Mouse (Mus musculus): ENCODE results near the gene Rtl5. TPM values are rescaled to one million over a fixed set of nuclear protein-coding genes. Genes with fewer than 3 reads are reported as not detected.

The Rtl5 gene
- total and polyA plus RNA-seq, 3 experiments, result 0.03 to 0.04 TPM; not detected in 1

GRCm38 (mm10) chrX:102051225-102051624 is 19.9 kb downstream of the Rtl5 start:
- no peak for TF ChIP-seq GATA1 (IDR thresholded peaks at IDR 0.05; ENCODE audit: low read depth, low read length)
- no peak for TF ChIP-seq NRF1 (IDR thresholded peaks at IDR 0.05; ENCODE audit: insufficient read depth, low read depth, low read length, poor library complexity, severe bottlenecking)
- TF ChIP-seq USF1 (IDR thresholded peaks at IDR 0.05; ENCODE audit: low read depth, low read length), result no peak
- no peak for TF ChIP-seq MAZ (IDR thresholded peaks at IDR 0.05; ENCODE audit: low read depth, low read length)
- no peak for TF ChIP-seq E2F4 (IDR thresholded peaks at IDR 0.05; ENCODE audit: borderline replicate concordance, low read depth, low read length)
- TF ChIP-seq MYB (IDR thresholded peaks at IDR 0.05; ENCODE audit: low read depth, low read length), result no peak
- no peak for TF ChIP-seq TBP (IDR thresholded peaks at IDR 0.05; ENCODE audit: low read depth, low read length)
- TF ChIP-seq MAFK (IDR thresholded peaks at IDR 0.05; ENCODE audit: borderline replicate concordance, low read depth, low read length), result no peak
- no peak for TF ChIP-seq TAL1 (IDR thresholded peaks at IDR 0.05; ENCODE audit: low read length)
- TF ChIP-seq NELFE (IDR thresholded peaks at IDR 0.05; ENCODE audit: low read depth, low read length), result no peak
- no peak for TF ChIP-seq UBTF (IDR thresholded peaks at IDR 0.05; ENCODE audit: borderline replicate concordance, insufficient read depth, low read depth, low read length)
- no peak for TF ChIP-seq TCF12 (IDR thresholded peaks at IDR 0.05; ENCODE audit: low read depth, low read length)
- no peak for TF ChIP-seq SMC3 (IDR thresholded peaks at IDR 0.05; ENCODE audit: low read depth, low read length)
- no peak for TF ChIP-seq CHD1 (IDR thresholded peaks at IDR 0.05; ENCODE audit: low read depth, low read length)
- no peak for TF ChIP-seq ZC3H11A (IDR thresholded peaks at IDR 0.05; ENCODE audit: low read depth, low read length)
- TF ChIP-seq POLR2AphosphoS5 (IDR thresholded peaks at IDR 0.05; ENCODE audit: borderline replicate concordance, low read depth, low read length), result no peak
- no peak for TF ChIP-seq KAT2A (conservative IDR thresholded peaks at IDR 0.05; ENCODE audit: low read depth, low read length)
- no peak for DNase-seq (ENCODE audit: low read depth, low spot score)
- H3K79me2 ChIP-seq (ENCODE audit: control insufficient read depth, insufficient read depth, low read length, poor library complexity), result no peaks in the 10 kb centered on the region

GRCm38 (mm10) chrX:102050552-102050951 is 20.6 kb downstream of the Rtl5 start:
- Histone ChIP-seq H3K79me2 (ENCODE audit: control insufficient read depth, insufficient read depth, low read length, poor library complexity) (no peaks in the 10 kb centered on the region), H3K9me3 (replicated peaks; ENCODE audit: insufficient read depth, low read length) (no peaks in the 10 kb centered on the region), H3K36me3 (ENCODE audit: control insufficient read depth in 1 of 2, insufficient read depth in 2 of 2, low read length in 2 of 2) (no peaks in the 10 kb centered on the region), H3K4me3 (ENCODE audit: control insufficient read depth in 1 of 2, insufficient read depth in 1 of 2, low read depth in 2 of 2, low read length in 2 of 2) (no peak overlapping the region), H3K9ac (ENCODE audit: control insufficient read depth, low read depth, low read length, poor library complexity, severe bottlenecking) (no peak overlapping the region), H3K4me1 (ENCODE audit: control insufficient read depth in 1 of 2, insufficient read depth in 2 of 2, low read length in 2 of 2) (no peaks in the 10 kb centered on the region), H3K27ac (ENCODE audit: control insufficient read depth, low read depth, low read length) (no peak overlapping the region), H3K27me3 (ENCODE audit: control insufficient read depth in 1 of 2, insufficient read depth in 2 of 2, low read length in 2 of 2) (no peaks in the 10 kb centered on the region; a peak in 1 of 4 replicates)
- DNase-seq (ENCODE audit: low read depth, low spot score), result no peak
- TF ChIP-seq RAD21 (IDR thresholded peaks at IDR 0.05; ENCODE audit: low read depth, low read length) (no peak), SMC3 (IDR thresholded peaks at IDR 0.05; ENCODE audit: low read depth, low read length) (no peak), UBTF (IDR thresholded peaks at IDR 0.05; ENCODE audit: borderline replicate concordance, insufficient read depth, low read depth, low read length) (no peak), JUND (IDR thresholded peaks at IDR 0.05; ENCODE audit: low read depth, low read length) (no peak), NELFE (IDR thresholded peaks at IDR 0.05; ENCODE audit: low read depth, low read length) (no peak), TCF12 (IDR thresholded peaks at IDR 0.05; ENCODE audit: low read depth, low read length) (no peak), ZNF384 (IDR thresholded peaks at IDR 0.05; ENCODE audit: low read depth, low read length) (no peak), MEF2A (IDR thresholded peaks at IDR 0.05; ENCODE audit: extremely low read depth, insufficient replicate concordance, low read depth, low read length, poor library complexity, severe bottlenecking) (no peak), MAZ (IDR thresholded peaks at IDR 0.05; ENCODE audit: low read depth, low read length) (no peak), MXI1 (IDR thresholded peaks at IDR 0.05; ENCODE audit: low read depth, low read length) (no peak), CHD1 (IDR thresholded peaks at IDR 0.05; ENCODE audit: low read depth, low read length) (no peak), GATA1 (IDR thresholded peaks at IDR 0.05; ENCODE audit: low read depth, low read length) (no peak), SIN3A (IDR thresholded peaks at IDR 0.05; ENCODE audit: low read length) (no peak), POLR2AphosphoS2 (IDR thresholded peaks at IDR 0.05; ENCODE audit: low read length) (no peak), NRF1 (IDR thresholded peaks at IDR 0.05; ENCODE audit: insufficient read depth, low read depth, low read length, poor library complexity, severe bottlenecking) (no peak)

More at GRCm38 (mm10) chrX:102051225-102051624, 19.9 kb downstream of the Rtl5 start:
- H3K9me3 ChIP-seq (replicated peaks; ENCODE audit: insufficient read depth, low read length), result no peaks in the 10 kb centered on the region
- no peaks in the 10 kb centered on the region; a peak in 1 of 4 replicates for H3K27me3 ChIP-seq (ENCODE audit: control insufficient read depth in 1 of 2, insufficient read depth in 2 of 2, low read length in 2 of 2)
- no peaks in the 10 kb centered on the region for H3K36me3 ChIP-seq (ENCODE audit: control insufficient read depth in 1 of 2, insufficient read depth in 2 of 2, low read length in 2 of 2)
- no peak overlapping the region for H3K27ac ChIP-seq (ENCODE audit: control insufficient read depth, low read depth, low read length)
- H3K4me3 ChIP-seq (ENCODE audit: control insufficient read depth in 1 of 2, insufficient read depth in 1 of 2, low read depth in 2 of 2, low read length in 2 of 2), result no peak overlapping the region
- H3K9ac ChIP-seq (ENCODE audit: control insufficient read depth, low read depth, low read length, poor library complexity, severe bottlenecking), result no peak overlapping the region
- no peaks in the 10 kb centered on the region for H3K4me1 ChIP-seq (ENCODE audit: control insufficient read depth in 1 of 2, insufficient read depth in 2 of 2, low read length in 2 of 2)

Data from MEL (cell line).